Mouse (Mus musculus) CH12.LX (cell line): ENCODE data around the gene Gm45213.

ENCODE experiments used
- CTCF ChIP-seq, 2 experiments: IDR thresholded peaks in 1 of 2; conservative IDR thresholded peaks in 1 of 2; 2 replicates each; pipeline ENCODE4 v1.5.1; 2011 to 2012; ENCODE audit warnings: low read depth in 2 of 2, low read length in 2 of 2, improper control_type of control experiment in 1 of 2, inconsistent platforms in 1 of 2, mild to moderate bottlenecking in 1 of 2, moderate library complexity in 1 of 2
- NRF1 ChIP-seq: IDR thresholded peaks from 2 replicates; pipeline ENCODE4 v1.6.1; 2014; ENCODE audit warnings: low read depth, mild to moderate bottlenecking, inconsistent platforms, low read length, improper control_type of control experiment, moderate library complexity
- POLR2A ChIP-seq: IDR thresholded peaks from 2 replicates; pipeline ENCODE4 v1.6.1; 2011; ENCODE audit warnings: low read depth, mild to moderate bottlenecking, improper control_type of control experiment, low read length

DNA sequence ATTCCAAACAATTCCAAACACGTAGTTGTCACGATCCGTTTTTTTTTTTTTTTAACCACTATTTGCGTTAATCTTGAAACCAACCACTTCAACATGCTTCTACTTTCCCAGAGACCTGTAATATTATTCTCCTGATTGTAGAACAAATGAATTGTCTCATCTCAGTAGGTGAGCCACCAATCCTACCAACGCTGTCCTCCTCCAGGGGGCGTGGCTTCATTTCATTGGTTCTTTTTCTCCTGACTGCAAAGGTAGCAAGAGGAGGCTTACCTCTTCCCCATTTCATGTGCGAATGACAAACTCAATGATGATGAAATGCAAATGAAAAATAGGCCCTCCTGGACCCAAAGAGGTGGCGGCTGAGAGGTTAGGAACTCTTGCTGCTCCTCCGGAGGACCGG is 38.3 kb upstream of the Gm45213 start:
- TF ChIP-seq NRF1, result no peak
- no peak for TF ChIP-seq CTCF (conservative IDR thresholded peaks at IDR 0.05 in 1 of 2, IDR thresholded peaks at IDR 0.05 in 1 of 2; ENCODE audit: low read depth in 2 of 2, low read length in 2 of 2)
- no peak for TF ChIP-seq POLR2A
